Mouse (Mus musculus) intestine, embryonic 16.5 days (tissue): Measurements from ENCODE around the gene Rgs11. TPM values are rescaled to one million over a fixed set of nuclear protein-coding genes. Genes with fewer than 3 reads are reported as not detected.

ENCODE experiments used
- ATAC-seq: fragments of 200-750 bp; cut with Nextera tagmentation; 2 replicates; pipeline ENCODE4 v1.8.0; 2017; ENCODE audit warnings: moderate TSS enrichment, moderate library complexity
- H3K27ac ChIP-seq: fragments of 300-500 bp; sonication (generic); 2 replicates; pipeline ENCODE4 v1.5.1; 2014; ENCODE audit warnings: mild to moderate bottlenecking, low read length
- H3K27me3 ChIP-seq: fragments of 300-500 bp; sonication (generic); replicated peaks from 2 replicates; pipeline ENCODE4 v1.6.1; 2014; ENCODE audit warnings: low read length, control low read depth, mixed read lengths; ENCODE audit not compliant: control insufficient read depth, insufficient read depth
- H3K36me3 ChIP-seq: fragments of 300-500 bp; sonication (generic); 2 replicates; pipeline ENCODE4 v1.6.1; 2014; ENCODE audit warnings: low read length, control low read depth; ENCODE audit not compliant: control insufficient read depth, insufficient read depth
- H3K4me1 ChIP-seq: fragments of 300-500 bp; sonication (generic); 2 replicates; pipeline ENCODE4 v1.6.1; 2014; ENCODE audit warnings: low read length, control low read depth, mixed read lengths; ENCODE audit not compliant: control insufficient read depth, insufficient read depth
- H3K4me2 ChIP-seq: fragments of 300-500 bp; sonication (generic); 2 replicates; pipeline ENCODE4 v1.6.1; 2014; ENCODE audit warnings: low read depth, low read length, control low read depth
- H3K4me3 ChIP-seq: fragments of 300-500 bp; sonication (generic); 2 replicates; pipeline ENCODE4 v1.5.1; 2014; ENCODE audit warnings: mild to moderate bottlenecking, low read length
- H3K9ac ChIP-seq: fragments of 300-500 bp; sonication (generic); 2 replicates; pipeline ENCODE4 v1.6.1; 2014; ENCODE audit warnings: low read depth, low read length
- H3K9me3 ChIP-seq: fragments of 300-500 bp; sonication (generic); 2 replicates; pipeline ENCODE4 v1.6.1; 2016; ENCODE audit warnings: low read length, control low read depth; ENCODE audit not compliant: control insufficient read depth
- WGBS: fragments of 180-500 bp; shearing (Covaris S2); extraction: QIAGEN DNeasy Blood & Tissue Kit; methylation state at CpG from one replicate; pipeline ENCODE4 v1.1.7; 2014; 5-methylcytosine and 5-hydroxymethylcytosine counted together
- polyA plus RNA-seq: library from polyadenylated mRNA; unstranded; fragments of >200 nt; fragmentation: Nextera tagmentation; extraction: Ambion mirVana; gene quantifications from 2 replicates; pipeline ENCODE4 v1.2.1, GENCODE M21; 2015

The Rgs11 gene
- polyA plus RNA-seq, 1 experiment from 2014 or later = 15.2 TPM

DNA sequence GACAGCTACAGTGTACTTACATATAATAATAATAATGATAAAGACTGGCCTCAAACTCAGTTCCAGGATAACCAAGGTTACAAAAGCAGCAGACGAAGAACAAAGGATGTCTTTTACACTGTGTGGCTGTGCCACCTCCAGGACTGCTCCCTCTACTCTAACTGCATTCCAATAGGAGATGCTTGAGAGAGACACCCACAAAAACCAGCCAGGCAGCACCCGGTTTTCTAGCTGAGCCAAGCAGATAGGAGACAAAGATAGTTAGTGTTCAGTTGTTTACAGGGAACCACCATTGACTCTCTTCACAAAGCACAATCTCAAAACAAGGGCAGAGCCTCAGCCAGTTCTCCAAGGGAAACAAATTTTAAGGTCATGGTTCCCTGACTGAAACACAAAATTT, 36.8 kb downstream of the Rgs11 start:
- H3K27ac ChIP-seq = peak overlapping the region; percentile 74
- H3K36me3 ChIP-seq = no peaks in the 10 kb centered on the region
- H3K4me2 ChIP-seq = 0 out of 2 replicates have a peak overlapping the region, but pooled peaks have one; percentile 28
- H3K9ac ChIP-seq = no peak overlapping the region
- ATAC-seq = no peak
- H3K4me1 ChIP-seq = peaks cover 23% of the 10 kb centered on the region
- no peaks in the 10 kb centered on the region for H3K9me3 ChIP-seq
- no peaks in the 10 kb centered on the region for H3K27me3 ChIP-seq
- whole genome bisulfite sequencing = 57% methylated on average over 2 of the region's 2 CpGs
- H3K4me3 ChIP-seq = no peak overlapping the region

DNA sequence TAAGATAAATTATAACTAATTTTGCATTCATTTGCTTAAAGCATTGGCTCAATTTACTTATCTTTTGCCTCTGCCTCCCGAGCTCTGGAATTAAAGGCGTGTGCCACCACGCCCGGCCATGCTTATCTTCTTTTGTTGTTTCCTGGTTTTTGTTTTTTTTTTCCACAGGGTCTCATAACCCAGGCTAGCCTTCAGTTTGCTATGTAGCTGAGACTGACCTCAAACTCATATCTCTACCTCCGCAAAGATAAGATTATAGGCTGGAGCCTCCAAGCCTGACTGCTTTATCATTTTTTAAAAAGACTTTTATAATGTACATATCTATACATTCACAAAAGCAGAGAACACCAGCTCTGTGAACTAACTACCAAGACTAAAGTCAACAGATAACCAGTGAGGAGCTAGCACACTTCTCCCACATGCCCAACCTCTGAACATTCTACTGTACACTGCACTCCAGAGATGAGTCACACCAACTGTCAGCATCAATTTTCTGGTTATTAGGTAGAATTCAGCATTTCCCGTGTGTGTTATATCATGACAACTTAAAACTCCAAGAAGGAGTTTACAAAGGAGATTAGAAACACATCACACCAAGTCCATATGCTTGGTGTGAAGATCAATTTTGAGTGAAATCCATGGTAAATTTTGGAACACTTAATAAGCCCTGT, 37.5 kb downstream of the Rgs11 start:
- Histone ChIP-seq H3K4me1 (peaks cover 19% of the 10 kb centered on the region; the same call in 1 of the 2 replicates), H3K27me3 (no peaks in the 10 kb centered on the region), H3K4me2 (no peak overlapping the region), H3K4me3 (no peak overlapping the region), H3K27ac (peak overlapping the region; percentile 69), H3K9me3 (no peaks in the 10 kb centered on the region), H3K9ac (no peak overlapping the region), H3K36me3 (no peaks in the 10 kb centered on the region)
- 53% methylated on average over 6 of the region's 6 CpGs for WGBS
- ATAC-seq = peak; percentile 39

DNA sequence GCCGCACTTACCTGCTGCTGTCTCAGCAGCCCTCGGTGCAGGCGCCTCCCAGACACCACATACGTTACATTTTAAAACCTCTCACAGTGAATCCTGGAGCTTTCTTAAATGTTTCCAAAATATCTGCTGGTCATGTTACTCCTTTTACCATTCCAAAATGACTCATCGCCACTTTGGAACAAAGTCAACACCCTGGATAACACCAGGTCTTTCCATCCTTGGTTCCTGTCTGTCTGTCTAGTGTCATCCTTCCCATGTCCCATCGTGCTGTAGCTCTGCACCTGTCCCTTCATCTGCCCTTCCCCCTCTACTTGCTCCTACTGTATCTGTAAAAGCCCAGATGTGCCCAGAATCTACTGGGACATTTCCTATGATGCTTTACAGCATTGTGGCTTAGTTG, 38.2 kb downstream of the Rgs11 start:
- Histone ChIP-seq H3K4me2 (peak overlapping the region; percentile 26; the same call in 1 of the 2 replicates), H3K9me3 (no peaks in the 10 kb centered on the region), H3K4me3 (no peak overlapping the region), H3K27ac (peak overlapping the region; percentile 69), H3K9ac (no peak overlapping the region), H3K36me3 (no peaks in the 10 kb centered on the region), H3K4me1 (peaks cover 12% of the 10 kb centered on the region; the same call in 1 of the 2 replicates), H3K27me3 (no peaks in the 10 kb centered on the region)
- WGBS = 68% methylated on average over 6 of the region's 6 CpGs
- no peak for ATAC-seq

DNA sequence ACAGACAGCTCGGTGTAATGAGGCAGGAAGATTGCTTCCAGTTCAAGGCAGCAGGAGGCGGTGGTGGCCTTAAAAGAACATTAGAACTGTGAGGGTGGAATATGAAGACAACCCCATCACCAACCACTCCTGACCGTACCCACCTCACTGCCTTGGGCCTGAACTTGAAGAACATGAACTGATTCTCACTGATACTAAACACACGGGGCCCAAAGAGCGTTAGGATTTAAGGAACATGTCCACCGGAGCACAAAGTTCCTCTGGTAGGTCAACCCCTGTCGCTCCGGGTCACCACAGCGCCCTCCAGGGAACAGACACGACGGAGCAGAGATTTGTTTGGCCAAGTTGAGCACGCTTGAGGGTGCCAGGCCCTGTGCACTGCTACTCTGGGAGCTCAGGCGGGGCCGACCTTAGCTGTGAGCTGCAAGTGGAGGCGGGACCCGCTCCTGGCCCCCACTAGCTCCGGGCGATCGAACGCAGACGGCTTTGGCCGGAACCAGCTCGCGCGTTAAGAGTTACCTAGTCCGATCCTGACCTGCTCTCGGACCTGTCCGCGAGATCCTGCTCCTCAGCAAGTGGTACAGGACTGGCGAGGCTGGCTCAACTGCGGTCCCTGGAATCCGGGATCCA, 40.8 kb downstream of the Rgs11 start:
- H3K36me3 ChIP-seq = no peaks in the 10 kb centered on the region
- peak overlapping the region; percentile 90 for H3K27ac ChIP-seq
- ATAC-seq = peak; percentile 74
- no peaks in the 10 kb centered on the region for H3K9me3 ChIP-seq
- H3K4me3 ChIP-seq = peak overlapping the region; percentile 65
- peak overlapping the region; percentile 87 for H3K9ac ChIP-seq
- under 1% methylated on average over 32 of the region's 32 CpGs for WGBS
- no peaks in the 10 kb centered on the region for H3K27me3 ChIP-seq
- peak overlapping the region; percentile 71 for H3K4me2 ChIP-seq
- H3K4me1 ChIP-seq = 0 out of 2 replicates have a peak, but pooled peaks cover 5% of the 10 kb centered on the region

DNA sequence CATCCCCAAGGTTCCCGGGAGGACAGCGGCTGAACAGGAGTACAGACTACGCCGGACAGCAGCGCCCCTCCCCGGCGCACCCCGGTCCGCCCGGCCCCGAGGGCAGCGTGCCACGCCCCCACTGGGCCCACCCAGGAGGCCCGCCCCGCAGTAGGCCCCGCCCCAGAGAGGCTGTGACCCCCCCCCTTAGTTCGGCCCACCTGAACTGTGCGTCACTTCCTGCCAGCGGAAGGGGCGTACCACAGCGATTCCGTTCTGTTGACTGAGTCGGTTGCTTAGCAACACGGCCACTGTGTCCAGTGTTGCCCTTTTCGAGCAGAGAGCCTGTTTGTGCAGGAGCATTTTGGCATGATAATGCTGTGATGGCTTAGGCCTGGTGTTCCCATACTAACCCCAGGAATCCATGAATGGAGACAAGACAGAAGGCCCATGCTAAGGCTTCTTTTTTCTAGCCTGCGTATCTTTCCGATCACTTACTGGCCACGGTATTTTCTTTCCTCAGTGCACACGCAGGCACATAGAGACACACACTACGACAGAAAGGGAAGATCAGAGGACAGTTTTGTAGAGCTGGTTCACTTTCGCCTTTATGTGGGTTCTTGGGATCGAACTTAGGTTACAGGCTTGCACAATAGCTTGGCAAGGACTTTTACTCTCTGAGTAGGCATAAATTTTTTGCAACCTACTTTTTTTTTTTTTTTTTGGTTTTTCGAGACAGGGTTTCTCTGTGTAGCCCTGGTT, 41.5 kb downstream of the Rgs11 start, which contains the start of gene Fam234a:
Gene Fam234a, minus strand, starts transcription at position 142 of the 741 bp plus-strand sequence.
- Histone ChIP-seq H3K27me3 (no peaks in the 10 kb centered on the region), H3K4me1 (0 out of 2 replicates have a peak, but pooled peaks cover 5% of the 10 kb centered on the region), H3K4me3 (peak within 1 kb of the TSS; percentile 65), H3K4me2 (peak within 1 kb of the TSS; percentile 71), H3K9ac (peak within 1 kb of the TSS; percentile 87), H3K9me3 (no peaks in the 10 kb centered on the region), H3K27ac (peak within 1 kb of the TSS; percentile 90), H3K36me3 (no peaks in the 10 kb centered on the region)
- peak; percentile 94 for ATAC-seq
- 6% methylated on average over 33 of the region's 33 CpGs for WGBS

DNA sequence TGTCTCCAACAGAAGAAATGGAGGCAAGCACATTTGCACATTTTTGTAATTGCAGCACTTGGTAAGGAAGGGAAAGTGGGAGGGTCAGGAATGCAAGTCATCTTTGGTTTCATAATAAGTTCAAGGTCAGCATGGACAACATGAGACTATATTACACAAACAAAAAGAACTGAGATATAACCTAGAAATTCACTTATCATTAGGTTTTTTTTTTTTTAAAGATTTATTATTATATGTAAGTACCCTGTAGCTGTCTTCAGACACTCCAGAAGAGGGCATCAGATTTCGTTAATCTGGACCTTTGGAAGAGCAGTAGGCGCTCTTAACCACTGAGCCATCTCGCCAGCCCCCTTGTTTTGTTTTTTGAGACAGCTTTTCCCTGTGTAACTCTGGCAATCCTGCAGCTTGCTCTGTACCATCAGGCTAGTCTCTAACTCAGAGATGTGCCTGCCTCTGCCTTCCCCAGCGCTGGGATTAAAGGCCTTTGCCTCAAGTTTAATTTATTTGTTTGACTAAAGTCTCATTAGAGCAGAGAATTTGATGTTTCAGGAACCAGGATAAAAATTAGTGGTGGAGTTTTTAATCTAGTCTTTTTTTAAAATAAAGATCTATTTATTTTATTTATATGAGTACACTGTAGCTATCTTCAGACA, 49.3 kb downstream of the Rgs11 start:
- peak overlapping the region; percentile 72; the same call in 1 of the 2 replicates for H3K4me2 ChIP-seq
- WGBS = 49% methylated on average over 4 of the region's 4 CpGs
- H3K4me3 ChIP-seq = peak overlapping the region; percentile 98

DNA sequence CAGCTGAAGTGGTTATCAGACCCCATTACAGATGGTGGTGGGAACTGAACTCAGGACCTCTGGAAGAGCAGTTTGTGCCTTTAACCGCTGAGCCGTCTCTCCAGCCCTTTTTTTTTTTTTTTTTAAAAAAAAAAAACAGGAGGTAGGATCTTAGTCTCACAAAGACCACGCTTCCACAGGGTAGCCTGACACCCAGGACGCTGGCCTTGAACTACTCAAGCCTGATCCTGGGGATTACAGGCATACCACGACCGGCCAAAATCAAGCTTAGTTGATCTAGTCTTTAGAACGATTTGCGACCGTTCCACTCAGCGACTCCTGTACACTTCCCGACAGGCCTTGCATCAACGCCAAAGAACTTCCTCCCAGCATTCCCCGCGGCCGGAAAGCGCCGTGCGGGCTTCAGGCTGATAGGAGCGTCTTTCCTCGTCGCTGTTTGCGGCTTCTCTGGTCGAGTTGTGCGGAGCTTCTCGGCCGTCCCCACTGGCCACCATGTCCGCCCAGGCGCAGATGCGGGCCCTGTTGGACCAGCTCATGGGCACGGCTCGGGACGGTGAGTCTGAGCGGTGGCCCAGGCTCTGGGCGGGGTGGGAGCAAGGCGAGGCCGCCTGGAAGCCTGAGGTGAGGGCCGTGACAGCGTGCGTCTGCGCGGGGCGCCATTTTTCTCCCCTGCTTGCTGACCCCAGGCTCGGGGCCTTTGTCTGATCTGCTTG, 49.9 kb downstream of the Rgs11 start, which contains the start of gene Luc7l:
Gene Luc7l, plus strand, starts transcription at position 358 of the 713 bp plus-strand sequence.
- Histone ChIP-seq H3K27ac (peak within 1 kb of the TSS; percentile 99), H3K9me3 (no peaks in the 10 kb centered on the region), H3K4me1 (peaks cover 5% of the 10 kb centered on the region; the same call in 1 of the 2 replicates), H3K4me2 (peak within 1 kb of the TSS; percentile 72), H3K4me3 (peak within 1 kb of the TSS; percentile 98), H3K36me3 (no peaks in the 10 kb centered on the region; the same call in none of the 2 replicates), H3K9ac (peak within 1 kb of the TSS; percentile 99), H3K27me3 (no peaks in the 10 kb centered on the region)
- peak; percentile 97 for ATAC-seq
- WGBS = under 1% methylated on average over 43 of the region's 43 CpGs

More for the DNA sequence above, 49.3 kb downstream of the Rgs11 start:
- Histone ChIP-seq H3K9me3 (no peaks in the 10 kb centered on the region), H3K36me3 (no peaks in the 10 kb centered on the region; the same call in 1 of the 2 replicates), H3K27me3 (no peaks in the 10 kb centered on the region), H3K9ac (no peak overlapping the region), H3K27ac (no peak overlapping the region), H3K4me1 (peaks cover 5% of the 10 kb centered on the region; the same call in 1 of the 2 replicates)
- ATAC-seq = no peak

DNA sequence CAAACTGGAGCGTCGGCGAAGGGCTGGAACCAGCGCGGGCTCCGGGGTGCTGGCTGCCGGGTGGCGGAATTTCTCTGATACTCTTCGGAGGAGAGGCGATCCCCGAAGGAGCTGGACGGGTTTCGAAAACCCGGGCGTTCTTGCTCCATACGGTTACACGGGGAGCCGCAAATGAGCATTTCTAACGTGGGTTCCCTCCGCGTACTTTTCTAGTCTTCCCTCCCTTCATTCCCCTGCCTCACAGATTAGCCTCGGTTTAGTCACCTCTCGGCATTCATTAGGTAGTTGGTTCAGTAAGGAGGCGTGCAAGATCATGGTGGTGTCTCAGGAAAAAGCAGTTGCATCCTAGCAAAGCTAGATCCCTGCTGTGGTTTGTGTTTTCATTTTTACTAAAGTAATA, 50.6 kb downstream of the Rgs11 start:
- H3K27ac ChIP-seq = peak overlapping the region; percentile 99
- H3K36me3 ChIP-seq = no peaks in the 10 kb centered on the region; the same call in none of the 2 replicates
- no peaks in the 10 kb centered on the region for H3K27me3 ChIP-seq
- WGBS = under 1% methylated on average over 24 of the region's 24 CpGs
- no peak for ATAC-seq
- peak overlapping the region; percentile 98 for H3K4me3 ChIP-seq
- peak overlapping the region; percentile 99 for H3K9ac ChIP-seq
- no peaks in the 10 kb centered on the region for H3K9me3 ChIP-seq
- H3K4me1 ChIP-seq = peaks cover 5% of the 10 kb centered on the region; the same call in 1 of the 2 replicates
- peak overlapping the region; percentile 72 for H3K4me2 ChIP-seq
